Mouse (Mus musculus) embryonic facial prominence, embryonic 11.5 days (tissue): Measurements from ENCODE around the gene Plch1. TPM values are rescaled to one million over a fixed set of nuclear protein-coding genes. Genes with fewer than 3 reads are reported as not detected.

ENCODE experiments used
- ATAC-seq: fragments of 200-750 bp; cut with Nextera tagmentation; replicated peaks from 2 replicates; pipeline ENCODE4 v1.8.0; 2017; ENCODE audit warnings: low read depth; ENCODE audit not compliant: insufficient number of reproducible peaks, low FRiP score, low TSS enrichment
- DNase-seq: peaks from one replicate; pipeline ENCODE4 v3.0.0-alpha.2; 2015; ENCODE audit warnings: low spot score
- H3K27ac ChIP-seq: fragments of 300-500 bp; sonication (generic); replicated peaks from 2 replicates; pipeline ENCODE4 v1.5.1; 2014; ENCODE audit warnings: mild to moderate bottlenecking, low read depth, low read length, control low read depth
- H3K27me3 ChIP-seq: fragments of 300-500 bp; sonication (generic); 2 replicates; pipeline ENCODE4 v1.6.1; 2014; ENCODE audit warnings: mild to moderate bottlenecking, low read length, moderate library complexity, mixed read lengths; ENCODE audit not compliant: control insufficient read depth, insufficient read depth
- H3K36me3 ChIP-seq: fragments of 300-500 bp; sonication (generic); replicated peaks from 2 replicates; pipeline ENCODE4 v1.6.1; 2014; ENCODE audit warnings: low read depth, mild to moderate bottlenecking, low read length, moderate library complexity, mixed read lengths; ENCODE audit not compliant: control insufficient read depth, insufficient read depth
- H3K4me1 ChIP-seq: fragments of 300-500 bp; sonication (generic); 2 replicates; pipeline ENCODE4 v1.6.1; 2014; ENCODE audit warnings: low read length, mixed read lengths; ENCODE audit not compliant: control insufficient read depth, insufficient read depth
- H3K4me2 ChIP-seq: fragments of 300-500 bp; sonication (generic); 2 replicates; pipeline ENCODE4 v1.6.1; 2014; ENCODE audit warnings: low read depth, mild to moderate bottlenecking, control low read depth, low read length, moderate library complexity
- H3K4me3 ChIP-seq: fragments of 300-500 bp; sonication (generic); 2 replicates; pipeline ENCODE4 v1.5.1; 2014; ENCODE audit warnings: low read depth, low read length, control low read depth
- H3K9ac ChIP-seq: fragments of 300-500 bp; sonication (generic); replicated peaks from 2 replicates; pipeline ENCODE4 v1.6.1; 2014; ENCODE audit warnings: mild to moderate bottlenecking, control low read depth, low read length
- H3K9me3 ChIP-seq: fragments of 300-500 bp; sonication (generic); replicated peaks from 2 replicates; pipeline ENCODE4 v1.6.1; 2016; ENCODE audit warnings: mild to moderate bottlenecking, low read length, inconsistent platforms, mixed read lengths; ENCODE audit not compliant: control insufficient read depth
- WGBS: fragments of 180-500 bp; shearing (Covaris S2); extraction: QIAGEN DNeasy Blood & Tissue Kit; methylation state at CpG from one replicate; pipeline ENCODE4 v1.1.7; 2014; 5-methylcytosine and 5-hydroxymethylcytosine counted together
- polyA plus RNA-seq: library from polyadenylated mRNA; unstranded; fragments of >200 nt; fragmentation: Nextera tagmentation; extraction: Ambion mirVana; gene quantifications from 2 replicates; pipeline ENCODE4 v1.2.1, GENCODE M21; 2014

Gene Plch1
- polyA plus RNA-seq, 1 experiment from 2014 or later, result 13.8 TPM

GRCm38 (mm10) chr3:63881065-63881464 is 18.2 kb downstream of the Plch1 start:
- Histone ChIP-seq H3K9me3 (no peaks in the 10 kb centered on the region), H3K4me2 (no peak overlapping the region), H3K27me3 (no peaks in the 10 kb centered on the region), H3K4me3 (no peak overlapping the region), H3K27ac (no peak overlapping the region), H3K36me3 (no peaks in the 10 kb centered on the region), H3K4me1 (no peaks in the 10 kb centered on the region), H3K9ac (no peak overlapping the region)
- WGBS, result 84% methylated on average over 2 of the region's 2 CpGs
- ATAC-seq (no peak), DNase-seq (no peak)

- no peaks in the 10 kb centered on the region for H3K4me1 ChIP-seq
- no peaks in the 10 kb centered on the region for H3K36me3 ChIP-seq
- 31% methylated on average over 4 of the region's 4 CpGs for WGBS
- peak; percentile 53 for DNase-seq
- no peak overlapping the region for H3K27ac ChIP-seq
- H3K27me3 ChIP-seq, result no peaks in the 10 kb centered on the region
- ATAC-seq, result peak; percentile 83
- H3K9me3 ChIP-seq, result no peaks in the 10 kb centered on the region
- no peak overlapping the region for H3K4me2 ChIP-seq
- no peak overlapping the region for H3K9ac ChIP-seq
- no peak overlapping the region for H3K4me3 ChIP-seq
Measured at GRCm38 (mm10) chr3:63878995-63879666, 20.1 kb downstream of the Plch1 start.

GRCm38 (mm10) chr3:63872818-63873217 is 26.5 kb downstream of the Plch1 start:
- Histone ChIP-seq H3K4me1 (no peaks in the 10 kb centered on the region), H3K4me2 (no peak overlapping the region), H3K27ac (no peak overlapping the region), H3K9ac (no peak overlapping the region), H3K36me3 (no peaks in the 10 kb centered on the region), H3K9me3 (no peaks in the 10 kb centered on the region), H3K4me3 (no peak overlapping the region), H3K27me3 (no peaks in the 10 kb centered on the region)
- DNase-seq, result no peak
- 31% methylated on average over 1 of the region's 1 CpGs for WGBS
- no peak for ATAC-seq

- Histone ChIP-seq H3K4me2 (no peak overlapping the region), H3K36me3 (no peaks in the 10 kb centered on the region), H3K27me3 (no peaks in the 10 kb centered on the region), H3K9ac (no peak overlapping the region), H3K9me3 (no peaks in the 10 kb centered on the region), H3K4me3 (no peak overlapping the region), H3K4me1 (no peaks in the 10 kb centered on the region), H3K27ac (no peak overlapping the region)
- 6% methylated on average over 2 of the region's 2 CpGs for WGBS
- DNase-seq, result peak; percentile 47
- 0 out of 2 replicates have a peak, but pooled peaks have one; percentile 49 for ATAC-seq
Measured at GRCm38 (mm10) chr3:63871249-63871648, 28.0 kb downstream of the Plch1 start.

GRCm38 (mm10) chr3:63868285-63868684 is 31.0 kb downstream of the Plch1 start:
- no peaks in the 10 kb centered on the region for H3K27me3 ChIP-seq
- ATAC-seq, result no peak
- H3K4me2 ChIP-seq, result no peak overlapping the region
- H3K36me3 ChIP-seq, result no peaks in the 10 kb centered on the region
- H3K27ac ChIP-seq, result no peak overlapping the region
- peak; percentile 75 for DNase-seq
- no peak overlapping the region for H3K9ac ChIP-seq
- no peaks in the 10 kb centered on the region for H3K9me3 ChIP-seq
- no peak overlapping the region for H3K4me3 ChIP-seq
- 59% methylated on average over 1 of the region's 1 CpGs for WGBS
- H3K4me1 ChIP-seq, result no peaks in the 10 kb centered on the region

GRCm38 (mm10) chr3:63865069-63865468 is 34.2 kb downstream of the Plch1 start:
- Histone ChIP-seq H3K27me3 (no peaks in the 10 kb centered on the region), H3K36me3 (no peaks in the 10 kb centered on the region)
- WGBS, result 66% methylated on average over 2 of the region's 2 CpGs

GRCm38 (mm10) chr3:63862716-63863115 is 36.6 kb downstream of the Plch1 start:
- no peak for DNase-seq

More at GRCm38 (mm10) chr3:63865069-63865468, 34.2 kb downstream of the Plch1 start:
- DNase-seq (no peak), ATAC-seq (no peak)
- Histone ChIP-seq H3K4me2 (no peak overlapping the region), H3K9me3 (no peaks in the 10 kb centered on the region; the same call in 1 of the 2 replicates), H3K9ac (no peak overlapping the region), H3K4me3 (no peak overlapping the region), H3K27ac (no peak overlapping the region), H3K4me1 (no peaks in the 10 kb centered on the region)

GRCm38 (mm10) chr3:63852828-63853227 is 46.4 kb downstream of the Plch1 start:
- H3K9me3 ChIP-seq, result no peaks in the 10 kb centered on the region
- no peaks in the 10 kb centered on the region for H3K36me3 ChIP-seq
- no peak overlapping the region for H3K4me2 ChIP-seq
- no peak overlapping the region for H3K4me3 ChIP-seq
- no peak overlapping the region for H3K27ac ChIP-seq
- H3K27me3 ChIP-seq, result no peaks in the 10 kb centered on the region
- H3K9ac ChIP-seq, result no peak overlapping the region
- no peaks in the 10 kb centered on the region for H3K4me1 ChIP-seq
- WGBS, result 88% methylated on average over 5 of the region's 5 CpGs
- ATAC-seq, result no peak
- no peak for DNase-seq

More at GRCm38 (mm10) chr3:63862716-63863115, 36.6 kb downstream of the Plch1 start:
- Histone ChIP-seq H3K4me1 (no peaks in the 10 kb centered on the region), H3K36me3 (no peaks in the 10 kb centered on the region), H3K27ac (no peak overlapping the region), H3K9me3 (no peaks in the 10 kb centered on the region; the same call in 1 of the 2 replicates), H3K27me3 (no peaks in the 10 kb centered on the region), H3K9ac (no peak overlapping the region), H3K4me3 (no peak overlapping the region), H3K4me2 (no peak overlapping the region)
- ATAC-seq, result no peak
- 84% methylated on average over 10 of the region's 10 CpGs for WGBS
